Mouse (Mus musculus): Measurements from ENCODE around the gene Armh4. TPM values are rescaled to one million over a fixed set of nuclear protein-coding genes. Genes with fewer than 3 reads are reported as not detected.

Armh4 gene
- polyA plus RNA-seq, 1 experiment from 2014 or later: 16.0 TPM

Other genes starting within 250 kb of the Armh4 start
- not detected in 2 replicates for gene Olfr722, start 118.6 kb upstream of the Armh4 start, polyA plus RNA-seq (2014; fragmentation: Nextera tagmentation; extraction: Ambion mirVana)
- gene Olfr723, start 148.4 kb upstream of the Armh4 start, polyA plus RNA-seq (2014; fragmentation: Nextera tagmentation; extraction: Ambion mirVana): not detected in 2 replicates
- gene Olfr724, start 179.9 kb upstream of the Armh4 start, polyA plus RNA-seq (2014; fragmentation: Nextera tagmentation; extraction: Ambion mirVana): not detected in 2 replicates

Data from intestine, embryonic 14.5 days (tissue).